Mouse (Mus musculus): ENCODE results near the gene Thrap3.

Gene Thrap3

DNA sequence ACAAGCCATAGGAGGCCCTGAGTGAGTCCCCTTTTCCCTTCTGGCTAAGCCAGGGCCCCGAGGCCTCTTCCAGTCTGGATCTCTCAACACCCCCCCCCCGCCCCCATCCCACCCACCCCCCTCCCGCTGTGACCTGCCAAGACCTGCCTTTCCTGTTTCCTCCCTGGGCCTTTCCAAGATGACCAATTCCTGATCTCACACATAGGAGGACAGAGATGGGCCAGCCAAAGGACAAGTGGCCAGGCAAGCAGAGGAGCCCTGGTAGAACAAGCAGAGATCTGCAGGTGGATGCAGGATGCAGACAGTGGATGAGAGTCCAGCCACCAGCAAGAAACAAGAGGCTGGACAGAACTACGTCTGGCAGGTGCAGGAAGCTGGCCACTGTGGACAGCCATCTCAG is 57.2 kb downstream of the Thrap3 start:
- no peak for DNase-seq (ENCODE audit: low spot score in 2 of 2)

- DNase-seq (ENCODE audit: low spot score in 2 of 2) = no peak
These were observed 61.5 kb downstream of the Thrap3 start for GRCm38 (mm10) chr4:126141021-126141420.

DNA sequence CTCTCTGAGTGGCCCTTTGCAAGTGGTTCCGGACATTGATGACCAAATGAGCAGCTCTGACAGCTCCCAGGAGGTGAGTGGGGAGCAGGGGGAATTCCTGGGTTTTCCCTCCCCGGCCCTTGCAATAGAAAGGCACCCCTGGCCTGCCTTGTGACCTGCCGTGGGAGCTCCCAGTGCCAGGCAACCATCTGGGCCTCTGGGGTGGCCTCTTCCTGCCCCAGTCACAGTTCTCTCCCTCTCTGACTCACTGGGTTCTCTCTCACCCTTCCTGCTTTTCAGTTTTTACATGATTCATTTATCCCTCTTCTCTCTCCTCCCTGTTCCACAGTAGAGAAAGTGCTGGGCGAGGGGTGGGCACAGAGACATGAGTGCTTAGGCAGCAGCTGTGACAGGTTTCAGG is 64.8 kb downstream of the Thrap3 start:
- no peak for DNase-seq (ENCODE audit: low spot score in 2 of 2)

DNA sequence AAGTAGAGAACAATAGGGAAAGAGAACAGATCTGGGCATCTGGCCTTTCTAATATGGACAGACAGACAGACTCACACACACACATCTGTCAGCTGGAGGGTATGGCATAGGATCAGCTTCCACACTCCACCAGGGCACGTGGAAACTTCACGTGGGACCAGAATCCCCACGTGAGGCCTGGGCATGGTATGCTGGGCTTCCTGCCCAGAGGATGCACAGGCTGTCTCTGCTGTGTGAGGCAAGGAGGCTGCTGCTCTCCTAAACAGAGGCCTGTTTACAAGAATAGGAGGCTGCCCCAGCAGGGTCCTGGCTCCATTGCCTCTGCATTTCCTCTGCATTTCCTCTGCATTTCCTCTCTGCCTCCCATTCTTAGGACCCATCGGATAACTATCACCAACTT is 67.9 kb downstream of the Thrap3 start:
- no peak for DNase-seq (ENCODE audit: low spot score in 2 of 2)

DNA sequence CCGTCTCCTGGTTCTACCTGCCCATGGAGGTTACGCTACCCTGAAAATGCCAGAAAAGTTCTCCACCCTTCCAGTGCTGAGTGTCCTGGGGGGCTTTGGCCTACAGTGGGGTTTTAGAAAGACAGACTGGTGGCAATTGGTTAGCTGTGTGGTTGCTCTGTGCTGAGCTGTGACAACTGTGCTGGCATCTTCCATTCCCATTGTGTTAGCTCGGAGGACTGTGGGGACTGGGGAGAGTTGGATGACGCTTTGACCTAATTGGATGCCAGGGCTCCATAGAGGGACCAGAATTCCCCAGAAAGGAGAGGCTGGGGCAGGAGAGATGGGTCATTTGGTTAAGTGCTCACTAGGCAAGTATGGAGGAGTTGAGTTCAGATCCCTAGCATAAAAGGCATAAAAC is 68.3 kb downstream of the Thrap3 start:
- DNase-seq (ENCODE audit: low spot score in 2 of 2) = no peak

GRCm38 (mm10) chr4:126132636-126133264 is 69.8 kb downstream of the Thrap3 start:
- no peak for DNase-seq (ENCODE audit: low spot score in 2 of 2)

GRCm38 (mm10) chr4:126131290-126132121 is 71.1 kb downstream of the Thrap3 start:
- no peak for DNase-seq (ENCODE audit: low spot score in 2 of 2)

- no peak for DNase-seq (ENCODE audit: low spot score in 2 of 2)
These were observed 72.1 kb downstream of the Thrap3 start for GRCm38 (mm10) chr4:126130502-126130901.

DNA sequence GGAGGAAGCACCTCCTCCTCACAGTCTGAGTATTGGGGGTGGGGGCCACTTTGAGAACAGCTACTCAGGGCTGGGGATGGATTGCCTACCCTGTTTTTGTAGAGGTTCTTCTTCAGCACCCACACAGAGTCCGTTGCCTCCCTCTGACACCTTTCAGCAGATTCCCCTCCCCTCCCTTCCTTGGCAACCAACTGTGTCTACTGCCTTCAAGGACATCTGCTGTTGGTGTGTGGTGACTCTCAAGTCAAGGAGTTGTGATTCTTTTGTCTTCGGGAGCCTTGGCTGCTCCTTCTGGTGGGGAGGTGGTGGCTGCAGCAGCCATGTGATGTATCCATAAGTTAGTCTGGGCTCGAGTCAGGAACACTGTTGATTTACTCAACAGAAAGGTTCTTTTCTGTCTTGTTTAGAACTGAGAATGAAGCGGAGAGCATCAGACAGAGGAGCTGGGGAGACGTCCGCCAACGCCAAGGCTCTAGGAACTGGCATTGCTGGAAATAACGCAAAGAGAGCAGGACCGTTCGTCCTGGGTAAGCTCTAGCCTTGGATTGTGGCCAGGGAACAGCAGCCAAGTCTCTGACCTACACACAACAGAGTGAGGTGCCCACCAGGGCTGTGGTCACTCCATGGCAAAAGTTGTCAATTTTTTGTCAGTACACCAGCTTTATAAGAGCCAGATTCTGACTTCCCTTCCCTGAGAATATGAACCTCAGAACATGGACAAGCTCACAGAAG is 79.1 kb downstream of the Thrap3 start:
- DNase-seq (ENCODE audit: low spot score in 2 of 2) = no peak

- no peak for DNase-seq (ENCODE audit: low spot score in 2 of 2)
These were observed 82.1 kb downstream of the Thrap3 start for GRCm38 (mm10) chr4:126120506-126120905.

- DNase-seq (ENCODE audit: low spot score in 2 of 2) = no peak
These were observed 82.5 kb downstream of the Thrap3 start for GRCm38 (mm10) chr4:126120052-126120451.

- DNase-seq (ENCODE audit: low spot score in 2 of 2) = no peak
These were observed 83.5 kb downstream of the Thrap3 start for GRCm38 (mm10) chr4:126119051-126119450.

- no peak for DNase-seq (ENCODE audit: low spot score in 2 of 2)
These were observed 83.9 kb downstream of the Thrap3 start for GRCm38 (mm10) chr4:126118651-126119050.

- DNase-seq (ENCODE audit: low spot score in 2 of 2) = no peak
These were observed 85.4 kb downstream of the Thrap3 start for GRCm38 (mm10) chr4:126117116-126117515.

GRCm38 (mm10) chr4:126115871-126116521 is 86.6 kb downstream of the Thrap3 start:
- DNase-seq (ENCODE audit: low spot score in 2 of 2) = no peak

DNA sequence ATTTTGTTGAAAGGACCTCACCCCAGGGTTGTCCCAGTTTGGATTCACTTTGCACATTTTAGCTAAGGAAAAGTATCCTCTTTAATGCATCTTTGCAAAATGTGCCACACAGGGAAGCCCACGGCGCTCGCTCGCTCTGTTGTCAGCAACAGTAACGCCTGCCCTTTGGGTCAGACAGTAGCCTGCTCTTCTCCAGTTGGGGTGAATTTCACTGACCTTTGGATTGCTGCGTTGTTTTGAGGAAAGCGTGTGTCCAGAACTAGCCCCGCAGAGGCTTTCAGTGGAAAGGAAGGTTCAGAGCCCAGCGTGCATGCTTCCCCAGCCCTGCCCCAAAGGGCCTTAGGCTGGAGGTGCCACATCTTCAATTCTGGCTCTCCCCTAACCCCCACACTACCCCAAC is 87.1 kb downstream of the Thrap3 start:
- DNase-seq (ENCODE audit: low spot score in 2 of 2) = no peak

Data from thymus, postnatal 10 days (tissue).